Mouse (Mus musculus) limb, embryonic 13.5 days (tissue): ENCODE measurements around the gene Anxa4. TPM values are rescaled to one million over a fixed set of nuclear protein-coding genes. Genes with fewer than 3 reads are reported as not detected.

Experiments
- ATAC-seq: fragments of 200-750 bp; cut with Nextera tagmentation; 2 replicates; pipeline ENCODE4 v1.8.0; 2017; ENCODE audit warnings: low read depth, moderate number of reproducible peaks, moderate TSS enrichment; ENCODE audit not compliant: low FRiP score
- H3K27ac ChIP-seq: fragments of 300-500 bp; sonication (generic); 2 replicates; pipeline ENCODE4 v1.5.1; 2015; ENCODE audit warnings: inconsistent platforms, mild to moderate bottlenecking, moderate library complexity
- H3K27me3 ChIP-seq: fragments of 300-500 bp; sonication (generic); 2 replicates; pipeline ENCODE4 v1.6.1; 2015; ENCODE audit warnings: mild to moderate bottlenecking, inconsistent platforms
- H3K36me3 ChIP-seq: fragments of 300-500 bp; sonication (generic); 2 replicates; pipeline ENCODE4 v1.6.1; 2015; ENCODE audit warnings: inconsistent platforms, mild to moderate bottlenecking, moderate library complexity
- H3K4me1 ChIP-seq: fragments of 300-500 bp; sonication (generic); 2 replicates; pipeline ENCODE4 v1.6.1; 2015; ENCODE audit warnings: inconsistent platforms
- H3K4me2 ChIP-seq: fragments of 300-500 bp; sonication (generic); replicated peaks from 2 replicates; pipeline ENCODE4 v1.6.1; 2015; ENCODE audit warnings: inconsistent platforms, mild to moderate bottlenecking, moderate library complexity
- H3K4me3 ChIP-seq: fragments of 300-500 bp; sonication (generic); 2 replicates; pipeline ENCODE4 v1.5.1; 2015; ENCODE audit warnings: moderate library complexity, mild to moderate bottlenecking, inconsistent platforms
- H3K9ac ChIP-seq: fragments of 300-500 bp; sonication (generic); 2 replicates; pipeline ENCODE4 v1.6.1; 2015; ENCODE audit warnings: mild to moderate bottlenecking, inconsistent platforms
- H3K9me3 ChIP-seq: fragments of 300-500 bp; sonication (generic); 2 replicates; pipeline ENCODE4 v1.6.1; 2016; ENCODE audit warnings: inconsistent platforms
- WGBS: fragments of 180-500 bp; shearing (Covaris S2); methylation state at CpG from one replicate; pipeline ENCODE4 v1.1.7; 2015; 5-methylcytosine and 5-hydroxymethylcytosine counted together
- polyA plus RNA-seq: library from polyadenylated mRNA; unstranded; fragments of >200 nt; fragmentation: Nextera tagmentation; extraction: Ambion mirVana; gene quantifications from 2 replicates; pipeline ENCODE4 v1.2.1, GENCODE M21; 2015

Anxa4 gene
- polyA plus RNA-seq, 1 experiment from 2014 or later: 31.5 TPM

DNA sequence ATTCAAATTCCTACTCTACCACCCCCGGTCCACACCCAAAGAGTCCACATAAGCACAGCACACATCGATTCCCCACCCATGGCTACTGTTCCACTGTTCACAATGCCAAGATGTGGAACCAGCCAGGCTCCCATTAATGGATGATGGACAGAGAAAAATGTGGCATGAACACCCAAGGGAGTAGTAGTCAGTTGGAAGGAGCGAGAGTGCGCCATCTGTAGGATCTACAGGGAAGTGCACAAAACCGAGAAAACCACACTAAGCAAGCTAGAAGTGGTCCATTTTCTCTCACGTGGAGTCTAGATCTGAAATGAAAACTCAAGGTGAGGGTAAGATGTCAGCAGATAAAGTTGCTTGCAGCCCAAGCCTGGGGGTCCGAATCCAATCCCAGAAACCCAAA is 27.3 kb upstream of the Anxa4 start:
- 62% methylated on average over 7 of the region's 7 CpGs for WGBS
- H3K27me3 ChIP-seq: peaks cover 12% of the 10 kb centered on the region
- no peaks in the 10 kb centered on the region for H3K36me3 ChIP-seq
- no peak overlapping the region for H3K4me3 ChIP-seq
- no peak overlapping the region for H3K27ac ChIP-seq
- no peak for ATAC-seq
- no peaks in the 10 kb centered on the region for H3K9me3 ChIP-seq
- H3K9ac ChIP-seq: no peak overlapping the region
- H3K4me1 ChIP-seq: peaks cover 14% of the 10 kb centered on the region
- H3K4me2 ChIP-seq: no peak overlapping the region

DNA sequence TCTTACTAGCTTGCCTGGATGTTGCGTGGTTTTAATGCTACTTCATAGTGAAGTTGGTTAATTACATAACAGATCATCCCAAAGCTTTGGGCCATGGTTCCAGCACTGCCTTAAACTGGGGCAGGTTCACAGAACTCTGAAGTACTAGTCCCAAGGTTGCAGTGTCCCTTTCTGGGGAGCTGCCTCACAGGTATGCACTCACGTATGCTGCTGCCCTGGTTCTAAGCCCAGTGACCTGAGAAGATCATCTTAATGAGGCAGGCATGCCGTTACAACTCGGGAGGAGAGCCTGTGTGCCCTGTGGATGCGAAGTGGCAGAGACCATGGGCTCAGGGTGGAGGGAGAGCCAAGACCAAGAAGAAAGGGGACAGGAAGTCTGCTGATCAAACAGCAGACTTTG is 26.5 kb upstream of the Anxa4 start:
- WGBS: 74% methylated on average over 5 of the region's 5 CpGs
- no peaks in the 10 kb centered on the region for H3K9me3 ChIP-seq

DNA sequence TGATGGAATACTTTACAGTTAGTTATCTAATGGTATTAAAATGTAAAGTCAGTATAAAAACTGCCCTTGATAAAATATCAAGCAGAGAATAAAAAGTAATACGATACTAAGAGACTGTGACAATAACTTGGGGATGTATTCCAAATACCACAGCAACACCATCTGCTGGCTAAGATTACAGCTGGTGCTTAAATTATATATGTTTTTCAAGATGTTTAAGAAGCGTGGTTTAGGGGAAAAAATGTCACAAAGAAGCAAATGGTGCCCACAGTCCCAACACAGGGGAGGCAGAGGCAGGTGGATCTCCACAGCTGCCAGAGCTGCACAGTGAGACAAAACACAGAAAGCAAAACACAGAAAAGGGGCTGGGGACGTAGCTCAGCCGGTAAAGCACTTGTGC is 25.5 kb upstream of the Anxa4 start:
- no peak overlapping the region for H3K4me3 ChIP-seq
- H3K36me3 ChIP-seq: no peaks in the 10 kb centered on the region
- H3K9ac ChIP-seq: no peak overlapping the region
- no peak for ATAC-seq
- H3K9me3 ChIP-seq: no peaks in the 10 kb centered on the region
- H3K27ac ChIP-seq: no peak overlapping the region
- WGBS: 75% methylated on average over 4 of the region's 4 CpGs
- H3K4me2 ChIP-seq: no peak overlapping the region
- H3K27me3 ChIP-seq: peaks cover 10% of the 10 kb centered on the region
- H3K4me1 ChIP-seq: peaks cover 24% of the 10 kb centered on the region

More for the DNA sequence above, 26.5 kb upstream of the Anxa4 start:
- Histone ChIP-seq H3K9ac (no peak overlapping the region), H3K36me3 (no peaks in the 10 kb centered on the region), H3K4me3 (no peak overlapping the region), H3K27ac (no peak overlapping the region), H3K4me2 (no peak overlapping the region), H3K4me1 (peaks cover 22% of the 10 kb centered on the region), H3K27me3 (peaks cover 12% of the 10 kb centered on the region)
- no peak for ATAC-seq

DNA sequence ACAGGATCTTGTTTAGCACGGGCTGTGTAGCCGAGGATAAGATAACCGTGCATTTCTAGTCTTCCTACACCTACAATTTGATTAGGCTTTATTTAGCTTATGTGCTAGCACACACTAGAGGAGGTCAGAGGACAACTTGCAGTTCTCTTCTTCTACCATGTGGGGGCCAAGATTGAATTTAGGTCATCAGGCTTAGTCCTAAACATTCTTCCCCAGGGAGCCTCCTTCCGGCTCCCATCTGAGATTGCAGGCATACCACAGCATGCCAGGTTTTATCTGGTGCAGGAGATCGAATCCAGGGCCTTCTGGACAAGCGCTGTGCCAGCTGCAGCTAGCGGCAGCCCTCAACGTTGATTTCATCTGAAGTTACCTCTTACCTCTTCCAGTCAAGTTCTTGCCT is 23.2 kb upstream of the Anxa4 start:
- H3K4me2 ChIP-seq: no peak overlapping the region
- H3K9ac ChIP-seq: no peak overlapping the region
- no peak overlapping the region for H3K27ac ChIP-seq
- H3K4me1 ChIP-seq: peaks cover 12% of the 10 kb centered on the region
- H3K4me3 ChIP-seq: no peak overlapping the region
- no peaks in the 10 kb centered on the region for H3K36me3 ChIP-seq
- H3K27me3 ChIP-seq: no peaks in the 10 kb centered on the region
- 24% methylated on average over 8 of the region's 8 CpGs for WGBS
- no peaks in the 10 kb centered on the region for H3K9me3 ChIP-seq
- ATAC-seq: no peak

DNA sequence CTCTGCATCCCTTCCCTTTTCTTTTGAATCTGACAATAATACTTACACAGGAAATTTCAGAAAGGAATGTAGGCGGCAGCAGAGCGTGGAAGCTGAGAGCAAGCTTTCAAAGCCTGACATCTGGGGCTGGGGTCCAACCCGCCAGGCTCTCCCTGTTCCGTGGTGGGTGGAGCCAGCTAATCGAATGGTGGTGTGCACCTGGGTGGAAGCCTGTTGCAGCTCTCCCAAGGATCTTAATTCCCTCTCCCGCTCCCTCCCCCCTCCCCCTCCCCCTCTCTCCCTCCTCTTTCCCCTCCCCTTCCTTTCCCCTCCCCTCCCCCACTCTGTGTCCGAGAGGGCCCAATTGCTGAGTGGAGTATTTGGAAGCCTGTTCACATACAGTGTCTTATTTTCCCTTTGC is 22.1 kb upstream of the Anxa4 start:
- Histone ChIP-seq H3K9me3 (no peaks in the 10 kb centered on the region), H3K36me3 (no peaks in the 10 kb centered on the region), H3K27ac (peak overlapping the region; percentile 44; the same call in 1 of the 2 replicates), H3K27me3 (no peaks in the 10 kb centered on the region), H3K4me3 (peak overlapping the region; percentile 10; the same call in 1 of the 2 replicates), H3K4me1 (peaks cover 12% of the 10 kb centered on the region), H3K9ac (no peak overlapping the region), H3K4me2 (peak overlapping the region; percentile 51)
- ATAC-seq: peak; percentile 64; the same call in 1 of the 2 replicates
- 3% methylated on average over 7 of the region's 7 CpGs for WGBS

DNA sequence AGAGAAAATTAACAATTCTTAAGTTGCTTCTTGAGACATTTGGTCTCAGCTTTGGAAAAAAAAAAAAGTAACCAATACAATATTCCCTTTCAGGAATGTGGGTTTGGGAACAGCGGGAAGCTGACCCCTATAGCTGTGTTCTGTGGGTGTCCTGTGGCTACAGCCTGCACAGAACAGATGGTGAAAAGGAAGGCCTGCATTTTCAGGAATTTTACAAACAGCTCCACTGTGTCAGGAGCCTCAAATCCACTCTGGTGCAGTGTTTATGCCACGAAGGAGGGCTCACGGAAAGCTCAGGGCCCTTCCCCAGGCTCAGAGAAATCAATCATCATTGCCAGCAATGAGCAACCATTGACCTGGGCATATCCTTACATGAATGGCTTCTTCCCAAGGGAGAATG is 21.5 kb upstream of the Anxa4 start:
- Histone ChIP-seq H3K4me3 (0 out of 2 replicates have a peak overlapping the region, but pooled peaks have one; percentile 10), H3K4me1 (peaks cover 12% of the 10 kb centered on the region), H3K4me2 (peak overlapping the region; percentile 51), H3K9ac (no peak overlapping the region), H3K36me3 (no peaks in the 10 kb centered on the region), H3K27ac (peak overlapping the region; percentile 44; the same call in 1 of the 2 replicates), H3K9me3 (no peaks in the 10 kb centered on the region), H3K27me3 (no peaks in the 10 kb centered on the region)
- WGBS: 42% methylated on average over 3 of the region's 3 CpGs
- ATAC-seq: no peak

DNA sequence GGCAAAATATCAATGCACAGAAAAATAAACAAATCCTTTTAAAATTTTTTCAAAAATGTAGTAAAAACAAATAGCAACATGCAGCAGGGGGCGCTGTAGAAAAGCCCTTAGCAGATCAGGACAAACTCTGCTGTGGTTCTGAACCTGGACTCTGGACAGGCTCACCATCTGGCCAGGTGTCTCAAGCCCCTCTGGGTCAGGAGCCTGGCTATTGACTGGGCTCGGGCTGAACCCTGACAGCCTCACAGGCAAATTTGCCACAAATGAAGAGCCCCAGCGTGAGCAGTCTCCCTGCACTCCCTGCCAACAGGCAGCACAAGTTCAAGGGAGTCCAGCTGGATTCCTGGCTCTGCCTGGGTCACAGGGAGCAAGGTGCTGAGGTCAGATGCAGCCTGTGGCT is 20.0 kb upstream of the Anxa4 start:
- no peak for ATAC-seq
- Histone ChIP-seq H3K27me3 (no peaks in the 10 kb centered on the region), H3K4me2 (no peak overlapping the region), H3K9ac (no peak overlapping the region), H3K27ac (no peak overlapping the region), H3K4me1 (peaks cover 12% of the 10 kb centered on the region), H3K4me3 (no peak overlapping the region), H3K9me3 (no peaks in the 10 kb centered on the region), H3K36me3 (no peaks in the 10 kb centered on the region)
- 21% methylated on average over 3 of the region's 3 CpGs for WGBS

DNA sequence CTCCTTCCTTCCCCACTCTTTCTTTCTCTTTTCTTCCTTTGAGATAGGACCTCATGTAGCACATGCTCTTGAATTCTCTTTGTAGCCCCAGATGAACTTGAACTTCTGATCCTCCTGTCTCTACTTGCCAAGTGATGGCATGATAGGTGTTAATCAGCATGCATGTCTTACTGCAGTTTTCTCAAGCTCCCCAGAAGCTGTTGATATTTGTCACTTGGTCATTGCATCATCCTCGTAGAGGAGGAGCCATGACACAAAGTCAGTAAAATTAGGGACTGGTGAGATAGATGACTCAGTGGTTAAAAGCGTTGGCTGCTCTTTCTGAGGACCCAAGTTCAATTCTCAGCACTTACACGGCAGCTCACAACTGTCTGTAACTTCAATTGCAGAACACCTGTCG is 19.5 kb upstream of the Anxa4 start:
- peaks cover 12% of the 10 kb centered on the region for H3K4me1 ChIP-seq
- no peak overlapping the region for H3K4me3 ChIP-seq
- ATAC-seq: no peak
- H3K9ac ChIP-seq: no peak overlapping the region
- H3K36me3 ChIP-seq: no peaks in the 10 kb centered on the region
- 47% methylated on average over 4 of the region's 4 CpGs for WGBS
- 0 out of 2 replicates have a peak, but pooled peaks cover 2% of the 10 kb centered on the region for H3K27me3 ChIP-seq
- no peak overlapping the region for H3K27ac ChIP-seq
- H3K4me2 ChIP-seq: no peak overlapping the region
- no peaks in the 10 kb centered on the region for H3K9me3 ChIP-seq

DNA sequence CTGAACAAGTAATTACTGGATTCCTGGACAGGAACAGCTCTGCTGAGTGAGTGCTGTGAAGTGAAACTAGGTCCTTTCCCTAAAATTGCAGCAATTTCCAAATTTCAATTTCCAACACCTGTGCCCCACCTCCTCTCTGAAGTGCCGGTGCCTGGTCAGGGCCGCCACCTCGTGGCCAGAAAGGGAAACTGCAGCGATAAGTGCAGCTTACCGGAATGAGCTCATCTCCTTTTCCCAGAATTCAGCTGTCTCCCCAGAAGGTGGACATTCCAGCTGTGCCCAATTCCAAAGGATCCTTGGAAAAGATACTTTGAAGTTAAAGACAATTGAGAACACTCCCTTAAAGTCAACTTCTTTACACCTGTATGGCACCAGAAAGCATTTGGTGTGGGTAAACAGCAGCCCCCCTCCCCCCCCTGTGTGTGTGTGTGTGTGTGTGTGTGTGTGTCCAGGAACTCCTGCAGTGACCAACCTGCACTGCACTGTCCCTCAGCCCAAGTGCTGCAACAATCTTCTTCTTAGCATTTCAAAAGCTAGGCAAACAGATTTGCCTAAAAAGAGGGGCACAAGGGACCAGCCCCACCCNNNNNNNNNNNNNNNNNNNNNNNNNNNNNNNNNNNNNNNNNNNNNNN is 13.2 kb upstream of the Anxa4 start:
- ATAC-seq: no peak; the same call in 1 of the 2 replicates

DNA sequence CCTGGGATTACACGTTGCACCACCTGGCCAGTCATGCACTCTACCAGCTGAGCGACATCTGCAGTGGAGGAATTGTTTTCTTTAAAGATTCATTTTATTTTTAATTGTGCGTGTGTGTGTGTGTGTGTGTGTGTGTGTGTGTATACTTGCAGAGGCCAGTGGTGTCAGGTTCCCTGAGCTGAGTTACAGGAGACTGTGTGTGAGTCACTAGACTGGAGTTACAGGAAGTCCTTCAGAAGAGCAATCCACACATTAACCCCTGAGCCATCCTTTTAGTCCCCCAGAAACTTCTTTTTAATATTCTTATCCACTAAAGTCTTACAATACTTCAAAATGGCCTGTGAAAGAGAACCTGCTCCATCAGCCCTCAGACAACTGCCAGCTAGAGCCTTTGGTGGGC is 11.3 kb upstream of the Anxa4 start:
- WGBS: 59% methylated on average over 3 of the region's 3 CpGs

More for the DNA sequence above, 13.2 kb upstream of the Anxa4 start:
- Histone ChIP-seq H3K4me3 (no peak overlapping the region), H3K27me3 (0 out of 2 replicates have a peak, but pooled peaks cover 2% of the 10 kb centered on the region), H3K9ac (no peak overlapping the region), H3K4me2 (no peak overlapping the region), H3K27ac (no peak overlapping the region), H3K36me3 (no peaks in the 10 kb centered on the region), H3K9me3 (no peaks in the 10 kb centered on the region), H3K4me1 (no peaks in the 10 kb centered on the region)
- WGBS: 4% methylated on average over 5 of the region's 5 CpGs

DNA sequence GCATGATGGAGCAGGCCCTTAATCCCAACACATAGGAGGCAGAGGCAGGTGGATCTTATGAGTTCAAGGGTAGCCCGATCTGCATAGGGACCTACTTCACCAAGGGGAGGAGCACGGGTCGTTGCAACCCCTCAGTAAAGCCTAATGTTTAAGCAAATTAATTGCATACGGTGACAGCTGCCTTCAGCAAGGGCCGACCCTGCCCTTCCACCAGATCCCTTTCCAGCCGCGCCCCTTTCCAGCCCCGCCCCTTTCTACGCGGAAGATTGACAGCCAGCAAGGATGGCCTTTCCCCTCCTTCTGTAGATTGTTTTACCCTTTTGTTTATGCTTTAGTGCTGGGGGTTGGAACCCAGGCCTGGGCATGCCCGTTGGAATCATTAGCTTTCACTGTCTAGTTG is 8.0 kb upstream of the Anxa4 start:
- WGBS: 38% methylated on average over 11 of the region's 11 CpGs
- peaks cover 8% of the 10 kb centered on the region for H3K27me3 ChIP-seq
- ATAC-seq: no peak
- no peak overlapping the region for H3K27ac ChIP-seq
- no peak overlapping the region for H3K4me3 ChIP-seq
- no peak overlapping the region for H3K4me2 ChIP-seq
- no peaks in the 10 kb centered on the region for H3K9me3 ChIP-seq
- no peaks in the 10 kb centered on the region for H3K4me1 ChIP-seq
- H3K36me3 ChIP-seq: no peaks in the 10 kb centered on the region
- no peak overlapping the region for H3K9ac ChIP-seq

More for the DNA sequence above, 11.3 kb upstream of the Anxa4 start:
- H3K27ac ChIP-seq: no peak overlapping the region
- 0 out of 2 replicates have a peak, but pooled peaks cover 2% of the 10 kb centered on the region for H3K27me3 ChIP-seq
- no peaks in the 10 kb centered on the region for H3K4me1 ChIP-seq
- no peaks in the 10 kb centered on the region for H3K36me3 ChIP-seq
- H3K4me3 ChIP-seq: no peak overlapping the region
- no peak overlapping the region for H3K4me2 ChIP-seq
- no peak for ATAC-seq
- no peaks in the 10 kb centered on the region for H3K9me3 ChIP-seq
- H3K9ac ChIP-seq: no peak overlapping the region

DNA sequence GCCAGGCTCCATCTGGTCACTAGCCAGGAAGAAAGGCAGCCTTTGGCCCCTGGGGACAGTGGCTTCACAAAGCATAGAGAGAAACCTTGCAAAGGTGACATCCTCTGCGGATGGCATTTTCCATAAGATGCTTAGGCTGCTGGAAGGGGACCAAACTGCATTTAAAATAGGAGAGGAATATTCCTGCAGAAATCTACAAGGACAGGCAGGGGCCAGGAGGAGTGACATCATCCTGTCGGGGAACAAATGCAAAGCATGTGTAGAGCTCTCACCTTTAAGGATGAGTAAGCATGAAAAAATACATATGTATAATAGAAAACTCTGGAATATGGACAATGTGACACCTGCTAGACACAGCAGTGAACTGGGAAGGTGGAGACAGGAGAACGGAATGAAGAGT is 7.1 kb upstream of the Anxa4 start:
- no peak overlapping the region for H3K4me3 ChIP-seq
- no peaks in the 10 kb centered on the region for H3K36me3 ChIP-seq
- H3K9me3 ChIP-seq: no peaks in the 10 kb centered on the region
- 85% methylated on average over 3 of the region's 3 CpGs for WGBS
- ATAC-seq: no peak
- no peak overlapping the region for H3K4me2 ChIP-seq
- H3K9ac ChIP-seq: no peak overlapping the region
- no peaks in the 10 kb centered on the region for H3K4me1 ChIP-seq
- H3K27ac ChIP-seq: no peak overlapping the region
- H3K27me3 ChIP-seq: peaks cover 16% of the 10 kb centered on the region

DNA sequence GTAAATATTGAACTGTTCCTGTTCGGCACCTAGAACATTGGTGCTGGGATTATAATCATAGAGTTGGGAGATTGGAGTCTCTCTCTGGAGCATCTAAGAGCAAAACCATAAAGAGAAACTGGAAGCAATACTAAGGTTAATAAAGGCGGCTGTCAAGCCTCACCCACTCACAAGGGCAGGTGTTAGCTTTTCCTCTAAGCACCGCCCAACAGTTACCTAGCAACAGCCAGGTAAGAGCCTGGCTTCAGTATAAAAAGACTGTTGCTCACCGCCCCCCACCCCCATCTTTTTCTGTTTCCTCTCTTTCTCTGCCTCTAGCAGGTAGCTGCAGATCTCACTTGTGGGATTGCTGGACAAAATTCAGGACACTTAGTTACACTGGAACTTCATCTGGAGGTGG is 4.1 kb upstream of the Anxa4 start:
- Histone ChIP-seq H3K9me3 (no peaks in the 10 kb centered on the region), H3K27ac (no peak overlapping the region), H3K4me3 (no peak overlapping the region), H3K36me3 (no peaks in the 10 kb centered on the region), H3K27me3 (peaks cover 35% of the 10 kb centered on the region), H3K4me2 (no peak overlapping the region), H3K4me1 (peaks cover 9% of the 10 kb centered on the region), H3K9ac (no peak overlapping the region)
- ATAC-seq: no peak
- WGBS: 66% methylated on average over 4 of the region's 4 CpGs
